Mouse (Mus musculus) cerebellum, adult 9-10 months (tissue): ENCODE measurements around the gene Tmprss12.
"Not testable (repeated sequence)": the region's sequence is repeated elsewhere in the genome, so short reads cannot be mapped to it uniquely, and the experiment has no call there.

ENCODE experiments used
- DNase-seq: peaks from one replicate; pipeline ENCODE4 v3.0.0; 2022

Gene Tmprss12

GRCm38 (mm10) chr15:100280626-100281025 lies at the start of gene Tmprss12:
Gene Tmprss12, plus strand, starts transcription at chr15:100280837.
- DNase-seq = no peak

- peak; percentile 14 for DNase-seq
Measured at GRCm38 (mm10) chr15:100231616-100232525, 48.8 kb upstream of the Tmprss12 start.

DNA sequence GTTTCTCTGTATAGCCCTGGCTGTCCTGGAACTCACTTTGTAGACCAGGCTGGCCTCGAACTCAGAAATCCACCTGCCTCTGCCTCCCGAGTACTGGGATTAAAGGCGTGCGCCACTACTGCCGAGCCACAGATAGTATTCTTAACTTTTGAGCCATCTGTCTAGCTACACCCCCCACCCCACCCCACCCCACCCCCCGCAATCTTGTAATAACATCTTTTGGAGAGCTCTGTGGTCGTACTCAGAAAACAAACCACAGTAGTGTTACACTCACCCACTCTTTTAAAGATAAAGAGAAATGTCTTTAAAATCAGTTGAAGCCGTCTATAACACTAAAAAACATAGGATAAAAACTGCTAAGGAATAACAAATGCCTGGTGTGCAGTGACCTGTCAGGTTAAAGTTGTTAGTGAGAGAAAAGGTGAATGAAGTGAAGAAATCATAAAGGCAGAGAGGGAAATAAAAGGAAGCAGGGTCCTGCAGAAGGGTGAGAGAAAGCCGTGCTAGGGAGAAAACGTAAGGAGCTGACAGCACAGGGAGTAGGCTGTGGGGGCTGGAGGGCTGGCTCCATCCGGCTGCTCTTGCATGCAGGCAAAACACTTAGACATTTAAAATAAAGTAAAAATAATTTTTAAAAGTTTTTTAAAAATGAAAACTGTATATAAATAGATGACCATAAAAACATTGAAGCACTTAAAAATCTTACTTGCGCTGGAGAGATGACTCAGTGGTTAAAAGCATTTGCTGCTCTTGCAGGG lies 45.2 kb upstream of the Tmprss12 start:
- DNase-seq = no peak

GRCm38 (mm10) chr15:100236952-100237351 lies 43.7 kb upstream of the Tmprss12 start:
- no peak for DNase-seq

DNA sequence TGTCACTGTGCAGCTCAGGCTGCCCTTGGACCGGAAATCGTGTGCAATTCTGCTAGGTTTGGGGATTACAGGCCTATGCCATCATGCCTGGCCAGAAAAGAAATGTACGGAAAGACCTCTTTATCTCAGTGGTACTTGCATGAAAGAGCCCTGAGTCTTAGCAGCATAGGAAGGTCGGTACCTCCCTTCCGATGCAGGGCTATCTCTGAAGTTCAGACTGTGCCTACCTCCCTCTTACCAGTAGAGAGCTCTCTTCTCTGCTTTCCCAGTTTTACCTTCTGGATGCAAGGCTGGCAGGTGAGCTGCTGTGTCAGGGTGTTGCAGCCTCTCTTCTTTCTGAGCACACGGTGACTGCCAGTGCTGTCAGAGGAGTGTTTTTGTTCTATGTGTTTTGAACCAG lies 38.9 kb upstream of the Tmprss12 start:
- no peak for DNase-seq

DNA sequence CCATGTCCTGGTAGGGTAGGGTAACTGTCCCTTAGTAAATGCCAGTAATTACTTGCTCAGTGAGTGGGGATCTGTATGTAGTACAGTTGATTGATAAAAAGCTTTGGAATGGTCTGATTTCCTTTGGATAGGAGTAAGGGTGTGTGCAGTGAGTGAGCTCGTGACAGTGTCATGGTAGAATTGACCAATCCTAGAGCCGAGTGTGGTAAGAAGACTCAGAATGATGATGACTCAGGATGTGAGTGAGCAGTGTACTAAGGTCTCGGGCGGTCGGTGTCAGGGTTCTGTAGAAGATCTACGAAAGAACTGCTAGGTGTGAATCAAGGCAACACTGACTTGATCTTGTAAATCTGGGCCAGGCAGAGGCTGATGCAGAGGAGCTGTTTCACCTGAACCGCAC lies 34.7 kb upstream of the Tmprss12 start:
- DNase-seq = no peak

- DNase-seq = no peak
Measured at GRCm38 (mm10) chr15:100247296-100247695, 33.3 kb upstream of the Tmprss12 start.

DNA sequence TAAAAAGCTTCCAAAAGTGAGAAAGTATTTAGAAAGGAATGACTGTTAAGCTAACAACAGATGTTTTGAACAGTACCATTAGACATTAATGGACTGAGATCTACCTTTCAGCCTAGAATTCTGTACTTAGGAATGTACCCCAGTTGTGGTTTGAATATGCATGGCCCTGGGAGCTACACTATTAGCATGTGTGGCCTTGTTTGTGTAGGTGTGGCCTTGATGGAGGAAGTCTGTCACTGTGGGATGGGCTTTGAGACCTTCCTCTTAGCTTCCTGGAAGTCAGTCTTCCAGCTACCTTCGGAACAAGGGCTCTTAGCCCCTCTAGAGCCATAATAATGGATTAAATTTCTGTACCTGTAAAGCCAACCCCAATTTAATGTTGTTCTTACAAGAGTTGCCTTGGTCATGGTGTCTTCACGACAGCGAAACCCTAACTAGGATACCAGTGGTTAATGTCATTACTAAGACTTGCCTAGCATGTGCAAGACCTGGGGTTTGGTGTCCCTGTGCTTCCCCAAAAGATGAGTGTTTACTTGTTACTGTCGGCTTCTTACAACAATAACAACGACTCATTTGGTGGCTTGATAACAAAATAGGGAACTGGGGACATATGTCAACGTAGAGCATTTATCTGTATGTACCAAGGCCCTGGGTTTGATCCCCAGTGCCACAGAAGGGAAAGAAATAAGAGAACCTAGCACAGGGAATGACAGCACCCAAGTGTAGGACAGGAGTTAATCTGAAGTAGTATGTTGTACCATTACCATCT lies 31.8 kb upstream of the Tmprss12 start:
- no peak for DNase-seq

DNA sequence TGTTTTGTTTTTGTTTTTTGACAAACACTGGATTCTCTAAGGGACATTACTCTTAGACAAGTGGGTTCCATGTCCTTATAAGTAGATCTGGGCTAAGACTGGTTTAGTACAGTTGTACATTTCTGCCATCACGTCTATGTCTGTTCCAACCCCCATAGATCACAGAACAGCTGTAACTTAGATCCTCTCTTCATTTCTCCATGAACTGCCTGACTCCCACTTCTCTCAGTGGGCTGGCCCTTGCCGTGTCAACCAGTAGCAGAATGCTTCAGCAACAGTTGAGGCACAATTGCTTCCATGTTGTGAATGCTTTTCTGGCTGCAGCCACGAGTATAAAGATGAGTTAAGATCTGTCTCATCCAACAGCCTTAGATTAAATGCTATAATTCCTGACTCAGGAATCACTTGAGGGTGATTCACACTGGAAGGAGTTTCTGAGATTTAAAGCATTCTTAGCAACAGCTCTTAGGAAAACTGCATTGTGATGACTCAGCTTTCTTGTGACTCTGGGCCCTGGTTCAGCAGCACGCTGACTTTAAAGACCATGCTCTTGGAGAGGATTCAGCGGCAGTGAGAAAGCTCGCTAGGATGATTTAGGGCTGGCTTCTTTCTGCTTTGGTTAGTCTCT lies 29.4 kb upstream of the Tmprss12 start:
- DNase-seq = no peak

DNA sequence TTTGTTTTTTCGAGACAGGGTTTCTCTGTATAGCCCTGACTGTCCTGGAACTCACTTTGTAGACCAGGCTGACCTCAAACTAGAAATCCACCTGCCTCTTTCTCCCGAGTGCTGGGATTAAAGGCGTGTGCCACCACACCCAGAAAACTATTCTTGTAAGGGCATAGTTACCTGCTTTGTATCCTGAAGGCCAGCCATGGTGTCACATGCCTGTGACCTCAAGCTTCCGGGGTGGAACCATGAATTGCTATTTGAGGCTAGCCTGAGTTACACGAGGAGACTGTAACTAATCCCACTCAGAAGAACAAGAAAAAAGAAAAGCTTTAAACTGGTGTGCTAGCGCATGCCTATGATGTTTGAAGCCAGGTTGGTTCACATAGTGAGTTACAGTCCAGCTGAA lies 24.3 kb upstream of the Tmprss12 start:
- DNase-seq = no peak

- DNase-seq = no peak
Measured at GRCm38 (mm10) chr15:100257305-100257704, 23.3 kb upstream of the Tmprss12 start.

DNA sequence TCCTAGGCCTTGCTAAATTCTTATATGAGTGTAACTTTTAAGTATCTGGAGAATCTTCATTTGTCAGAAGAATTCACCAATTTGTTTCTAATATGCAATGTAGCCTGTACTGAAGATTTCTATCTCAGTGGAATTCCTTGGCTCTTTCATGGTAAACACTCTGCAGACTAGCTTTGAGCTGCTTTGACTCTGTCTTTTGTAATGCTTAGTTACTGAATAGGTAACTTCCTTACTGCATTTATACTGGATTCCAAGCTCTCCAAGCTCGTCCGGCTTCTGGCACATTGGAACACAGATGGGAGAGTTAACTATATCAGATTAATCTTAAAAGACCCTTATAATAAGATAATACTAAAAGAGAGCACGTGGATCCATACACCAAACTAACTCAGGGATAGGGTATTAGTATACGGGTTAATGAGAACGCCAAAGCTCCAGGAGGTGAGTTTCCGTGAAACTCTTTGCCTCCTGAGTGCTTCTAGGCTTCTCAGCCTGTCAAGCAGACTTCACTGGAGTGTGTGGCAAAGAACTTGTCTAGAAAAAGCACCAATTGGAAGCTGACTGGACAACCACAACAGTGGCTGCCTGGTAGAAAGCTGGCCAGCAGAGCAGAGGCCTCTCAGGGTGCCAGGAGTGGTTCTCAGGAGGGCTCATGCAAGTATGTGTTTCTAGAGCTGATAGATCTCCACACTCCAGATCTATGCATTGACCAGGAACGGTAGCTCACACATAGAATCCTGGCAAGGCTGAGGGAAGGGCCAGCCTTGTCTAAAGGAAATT lies 21.8 kb upstream of the Tmprss12 start:
- DNase-seq = no peak

- not testable (repeated sequence) for DNase-seq
Measured at GRCm38 (mm10) chr15:100260351-100260750, 20.3 kb upstream of the Tmprss12 start.

- DNase-seq = peak; percentile 40
Measured at GRCm38 (mm10) chr15:100263246-100263905, 17.3 kb upstream of the Tmprss12 start.

GRCm38 (mm10) chr15:100265586-100266325 lies 14.9 kb upstream of the Tmprss12 start:
- no peak for DNase-seq

- DNase-seq = no peak
Measured at GRCm38 (mm10) chr15:100268916-100269315, 11.7 kb upstream of the Tmprss12 start.

DNA sequence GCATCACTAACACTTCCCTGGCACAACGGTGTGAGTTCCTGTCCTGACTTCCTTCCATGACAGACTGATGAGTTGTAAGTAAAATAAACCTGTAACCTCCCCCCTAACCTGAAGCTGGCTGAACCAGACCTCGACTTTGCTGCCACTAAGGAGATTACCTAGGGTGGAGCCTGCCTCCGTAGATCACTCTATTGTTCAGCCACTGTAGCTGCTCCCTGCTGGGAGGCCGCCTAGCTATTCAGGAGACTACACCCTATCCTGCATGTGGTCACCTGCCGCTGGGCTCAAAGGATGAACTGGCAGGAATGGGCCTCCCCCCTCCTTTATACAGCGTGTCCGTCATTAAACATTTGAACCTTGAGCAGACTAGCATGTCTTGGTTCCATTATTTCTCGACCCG lies 10.9 kb upstream of the Tmprss12 start:
- no peak for DNase-seq

- DNase-seq = not testable (repeated sequence)
Measured at GRCm38 (mm10) chr15:100270609-100271008, 10.0 kb upstream of the Tmprss12 start.

DNA sequence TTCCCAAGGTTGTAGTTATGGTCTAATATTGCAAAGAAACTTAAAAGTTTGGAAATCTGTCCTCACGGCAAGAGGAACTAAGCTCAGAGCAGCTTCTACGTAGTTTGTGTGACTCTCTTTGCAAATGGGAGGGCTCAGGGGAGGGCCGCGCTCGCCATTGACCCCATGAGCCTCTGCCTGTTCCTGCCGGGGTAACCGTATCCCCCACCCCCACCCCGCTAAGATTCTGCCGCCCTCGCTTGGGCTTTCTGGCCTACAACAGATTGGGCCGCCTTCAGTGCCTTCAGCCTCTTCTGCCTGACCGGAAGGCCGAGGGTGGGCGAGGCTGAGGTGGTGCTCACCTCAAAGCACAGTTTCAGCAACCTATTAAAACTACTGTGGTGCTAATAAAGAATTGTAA lies 9.2 kb upstream of the Tmprss12 start:
- no peak for DNase-seq

GRCm38 (mm10) chr15:100273791-100274308 lies 6.8 kb upstream of the Tmprss12 start:
- not testable (repeated sequence) for DNase-seq
